Mouse (Mus musculus) embryonic facial prominence, embryonic 13.5 days (tissue): ENCODE results near the gene Tmem59l. TPM values are rescaled to one million over a fixed set of nuclear protein-coding genes. Genes with fewer than 3 reads are reported as not detected.
A peak's percentile ranks its signal among the peaks of the same experiment; 100 is the strongest.

Experiments
- ATAC-seq: fragments of 200-750 bp; cut with Nextera tagmentation; 2 replicates; pipeline ENCODE4 v1.8.0; 2017; ENCODE audit warnings: low read depth; ENCODE audit not compliant: insufficient number of reproducible peaks, insufficient read depth, low FRiP score, low TSS enrichment
- H3K27ac ChIP-seq: fragments of 300-500 bp; sonication (generic); 2 replicates; pipeline ENCODE4 v1.5.1; 2015; ENCODE audit warnings: moderate library complexity, mild to moderate bottlenecking, inconsistent platforms
- H3K27me3 ChIP-seq: fragments of 300-500 bp; sonication (generic); 2 replicates; pipeline ENCODE4 v1.6.1; 2015; ENCODE audit warnings: mild to moderate bottlenecking, inconsistent platforms
- H3K36me3 ChIP-seq: fragments of 300-500 bp; sonication (generic); 2 replicates; pipeline ENCODE4 v1.6.1; 2015; ENCODE audit warnings: mild to moderate bottlenecking, inconsistent platforms
- H3K4me1 ChIP-seq: fragments of 300-500 bp; sonication (generic); 2 replicates; pipeline ENCODE4 v1.6.1; 2015; ENCODE audit warnings: inconsistent platforms
- H3K4me2 ChIP-seq: fragments of 300-500 bp; sonication (generic); 2 replicates; pipeline ENCODE4 v1.6.1; 2015; ENCODE audit warnings: moderate library complexity, mild to moderate bottlenecking, inconsistent platforms
- H3K4me3 ChIP-seq: fragments of 300-500 bp; sonication (generic); 2 replicates; pipeline ENCODE4 v1.5.1; 2015; ENCODE audit warnings: mild to moderate bottlenecking, inconsistent platforms
- H3K9ac ChIP-seq: fragments of 300-500 bp; sonication (generic); 2 replicates; pipeline ENCODE4 v1.6.1; 2015; ENCODE audit warnings: mild to moderate bottlenecking, inconsistent platforms
- H3K9me3 ChIP-seq: fragments of 300-500 bp; sonication (generic); 2 replicates; pipeline ENCODE4 v1.6.1; 2016; ENCODE audit warnings: inconsistent platforms
- WGBS: fragments of 180-500 bp; shearing (Covaris S2); methylation state at CpG from one replicate; pipeline ENCODE4 v1.1.7; 2015; ENCODE audit warnings: mixed read lengths; 5-methylcytosine and 5-hydroxymethylcytosine counted together
- polyA plus RNA-seq: library from polyadenylated mRNA; unstranded; fragments of >200 nt; fragmentation: Nextera tagmentation; extraction: Ambion mirVana; gene quantifications from 2 replicates; pipeline ENCODE4 v1.2.1, GENCODE M21; 2015

The Tmem59l gene
- polyA plus RNA-seq, 1 experiment from 2014 or later: 34.8 TPM

GRCm38 (mm10) chr8:70493692-70494415 lies 6.7 kb upstream of the Tmem59l start:
- H3K27me3 ChIP-seq: peaks cover 92% of the 10 kb centered on the region
- H3K4me1 ChIP-seq: peaks cover 71% of the 10 kb centered on the region
- peak overlapping the region; percentile 89 for H3K27ac ChIP-seq
- WGBS: under 1% methylated on average over 46 of the region's 47 CpGs
- H3K9ac ChIP-seq: peak overlapping the region; percentile 87
- peaks cover 6% of the 10 kb centered on the region; the same call in 1 of the 2 replicates for H3K36me3 ChIP-seq
- ATAC-seq: no peak
- H3K4me3 ChIP-seq: peak overlapping the region; percentile 66
- H3K4me2 ChIP-seq: peak overlapping the region; percentile 82
- H3K9me3 ChIP-seq: no peaks in the 10 kb centered on the region

- Histone ChIP-seq H3K4me3 (peak within 1 kb of the TSS; percentile 66), H3K36me3 (peaks cover 6% of the 10 kb centered on the region; the same call in 1 of the 2 replicates), H3K27ac (peak within 1 kb of the TSS; percentile 89), H3K9ac (peak within 1 kb of the TSS; percentile 87), H3K27me3 (peaks cover 93% of the 10 kb centered on the region), H3K4me2 (peak within 1 kb of the TSS; percentile 82), H3K4me1 (peaks cover 77% of the 10 kb centered on the region), H3K9me3 (no peaks in the 10 kb centered on the region)
- ATAC-seq: no peak; the same call in 1 of the 2 replicates
- under 1% methylated on average over 79 of the region's 93 CpGs for WGBS
These were observed 5.8 kb upstream of the Tmem59l start, which contains the start of gene Crlf1 for GRCm38 (mm10) chr8:70492664-70493640. Gene Crlf1, plus strand, starts transcription at chr8:70493158.

GRCm38 (mm10) chr8:70490880-70491495 lies 3.8 kb upstream of the Tmem59l start:
- H3K9ac ChIP-seq: peak overlapping the region; percentile 58
- H3K36me3 ChIP-seq: no peaks in the 10 kb centered on the region
- no peak for ATAC-seq
- H3K27ac ChIP-seq: peak overlapping the region; percentile 89
- H3K4me2 ChIP-seq: peak overlapping the region; percentile 82
- no peaks in the 10 kb centered on the region for H3K9me3 ChIP-seq
- 3% methylated on average over 20 of the region's 20 CpGs for WGBS
- H3K4me3 ChIP-seq: peak overlapping the region; percentile 66
- H3K4me1 ChIP-seq: peaks cover 92% of the 10 kb centered on the region
- H3K27me3 ChIP-seq: peaks cover 96% of the 10 kb centered on the region

GRCm38 (mm10) chr8:70490061-70490879 lies 3.1 kb upstream of the Tmem59l start:
- no peaks in the 10 kb centered on the region for H3K9me3 ChIP-seq
- peaks cover 96% of the 10 kb centered on the region for H3K27me3 ChIP-seq
- H3K36me3 ChIP-seq: no peaks in the 10 kb centered on the region
- ATAC-seq: no peak
- 20% methylated on average over 10 of the region's 10 CpGs for WGBS
- peaks cover 85% of the 10 kb centered on the region for H3K4me1 ChIP-seq
- H3K4me3 ChIP-seq: peak overlapping the region; percentile 37
- peak overlapping the region; percentile 89 for H3K27ac ChIP-seq
- H3K9ac ChIP-seq: no peak overlapping the region
- H3K4me2 ChIP-seq: peak overlapping the region; percentile 82

- no peak for ATAC-seq
- Histone ChIP-seq H3K27me3 (peaks cover 93% of the 10 kb centered on the region), H3K27ac (peak overlapping the region; percentile 44; the same call in 1 of the 2 replicates), H3K4me1 (peaks cover 78% of the 10 kb centered on the region), H3K4me3 (peak overlapping the region; percentile 37), H3K4me2 (peak overlapping the region; percentile 74), H3K9me3 (no peaks in the 10 kb centered on the region), H3K9ac (peak overlapping the region; percentile 62), H3K36me3 (no peaks in the 10 kb centered on the region)
- WGBS: under 1% methylated on average over 23 of the region's 41 CpGs
These were observed 2.4 kb upstream of the Tmem59l start for GRCm38 (mm10) chr8:70489576-70489975.

GRCm38 (mm10) chr8:70488931-70489470 lies 1.8 kb upstream of the Tmem59l start:
- H3K4me3 ChIP-seq: peak overlapping the region; percentile 37
- ATAC-seq: no peak
- peak overlapping the region; percentile 74 for H3K4me2 ChIP-seq
- H3K9me3 ChIP-seq: no peaks in the 10 kb centered on the region
- no peaks in the 10 kb centered on the region for H3K36me3 ChIP-seq
- 0 out of 2 replicates have a peak overlapping the region, but pooled peaks have one; percentile 44 for H3K27ac ChIP-seq
- H3K27me3 ChIP-seq: peaks cover 87% of the 10 kb centered on the region
- H3K4me1 ChIP-seq: peaks cover 72% of the 10 kb centered on the region
- peak overlapping the region; percentile 64 for H3K9ac ChIP-seq
- WGBS: 2% methylated on average over 14 of the region's 14 CpGs

GRCm38 (mm10) chr8:70487993-70488796 lies 1.0 kb upstream of the Tmem59l start:
- 3% methylated on average over 52 of the region's 55 CpGs for WGBS
- peak overlapping the region; percentile 64 for H3K9ac ChIP-seq

GRCm38 (mm10) chr8:70486191-70486681 lies 922 bp downstream of the Tmem59l start:
- no peak for ATAC-seq
- WGBS: 50% methylated on average over 7 of the region's 7 CpGs
- peak overlapping the region; percentile 67; the same call in 1 of the 2 replicates for H3K9ac ChIP-seq
- peak overlapping the region; percentile 74; the same call in 1 of the 2 replicates for H3K4me2 ChIP-seq
- H3K9me3 ChIP-seq: no peaks in the 10 kb centered on the region
- peaks cover 49% of the 10 kb centered on the region for H3K4me1 ChIP-seq
- H3K4me3 ChIP-seq: peak overlapping the region; percentile 44; the same call in 1 of the 2 replicates
- H3K27ac ChIP-seq: no peak overlapping the region
- H3K27me3 ChIP-seq: peaks cover 59% of the 10 kb centered on the region
- no peaks in the 10 kb centered on the region for H3K36me3 ChIP-seq

More at GRCm38 (mm10) chr8:70487993-70488796, 1.0 kb upstream of the Tmem59l start:
- Histone ChIP-seq H3K4me3 (peak overlapping the region; percentile 37), H3K27ac (peak overlapping the region; percentile 55; the same call in 1 of the 2 replicates), H3K4me2 (peak overlapping the region; percentile 74), H3K4me1 (peaks cover 65% of the 10 kb centered on the region), H3K9me3 (no peaks in the 10 kb centered on the region), H3K27me3 (peaks cover 79% of the 10 kb centered on the region), H3K36me3 (no peaks in the 10 kb centered on the region)
- 0 out of 2 replicates have a peak, but pooled peaks have one; percentile 18 for ATAC-seq

GRCm38 (mm10) chr8:70482943-70483342 lies 4.2 kb downstream of the Tmem59l start:
- Histone ChIP-seq H3K4me2 (no peak overlapping the region), H3K9me3 (no peaks in the 10 kb centered on the region), H3K27me3 (peaks cover 27% of the 10 kb centered on the region), H3K4me1 (peaks cover 16% of the 10 kb centered on the region), H3K4me3 (no peak overlapping the region), H3K27ac (no peak overlapping the region), H3K9ac (no peak overlapping the region), H3K36me3 (no peaks in the 10 kb centered on the region)
- WGBS: 62% methylated on average over 2 of the region's 2 CpGs
- ATAC-seq: no peak
